Mouse (Mus musculus) cerebellum, adult 2 months (tissue): ENCODE measurements around the gene Best1. TPM values are rescaled to one million over a fixed set of nuclear protein-coding genes. Genes with fewer than 3 reads are reported as not detected.

Experiments
- DNase-seq, 2 experiments: peaks; one replicate each; pipeline ENCODE4 v3.0.0; 2021
- H3K27ac ChIP-seq: fragments of 200-500 bp; 2 replicates; pipeline ENCODE4 v1.5.1; 2012; ENCODE audit warnings: low read length, control low read depth, inconsistent platforms; ENCODE audit not compliant: insufficient read depth
- H3K27me3 ChIP-seq: fragments of 200-500 bp; 2 replicates; pipeline ENCODE4 v1.6.1; 2012; ENCODE audit warnings: inconsistent platforms, mild to moderate bottlenecking, low read length, moderate library complexity; ENCODE audit not compliant: control insufficient read depth, insufficient read depth
- H3K4me1 ChIP-seq: fragments of 200-500 bp; 2 replicates; pipeline ENCODE4 v1.6.1; 2011; ENCODE audit warnings: low read length; ENCODE audit not compliant: control insufficient read depth, insufficient read depth
- H3K4me3 ChIP-seq: fragments of 200-500 bp; replicated peaks from 2 replicates; pipeline ENCODE3; 2011; ENCODE audit warnings: mild to moderate bottlenecking, low read depth, low read length, control low read depth; ENCODE audit not compliant: insufficient read depth
- CTCF ChIP-seq: fragments of 200-500 bp; IDR thresholded peaks from 2 replicates; pipeline ENCODE4 v1.5.1; 2011; ENCODE audit warnings: low read depth, mild to moderate bottlenecking, control low read depth, low read length, moderate library complexity, borderline replicate concordance; ENCODE audit not compliant: insufficient read depth
- POLR2A ChIP-seq: fragments of 200-500 bp; IDR thresholded peaks from 2 replicates; pipeline ENCODE4 v1.6.1; 2011; ENCODE audit warnings: low read length, control low read depth, borderline replicate concordance; ENCODE audit not compliant: insufficient read depth
- WGBS: fragments of 180-500 bp; shearing (Covaris S2); methylation state at CpG from one replicate; pipeline ENCODE4 v1.1.7; 2018; 5-methylcytosine and 5-hydroxymethylcytosine counted together
- polyA plus RNA-seq: library from polyadenylated mRNA; depleted of rRNA; stranded (reverse); fragments of >200 nt; gene quantifications from 2 replicates; pipeline ENCODE4 v1.2.3, GENCODE M21; 2012

The Best1 gene
- polyA plus RNA-seq, 1 experiment = 0.77 TPM

GRCm38 (mm10) chr19:9987192-9987591, 14.2 kb downstream of the Best1 start:
- Histone ChIP-seq H3K27ac (no peak overlapping the region), H3K27me3 (no peaks in the 10 kb centered on the region), H3K4me1 (0 out of 2 replicates have a peak, but pooled peaks cover 6% of the 10 kb centered on the region), H3K4me3 (no peak overlapping the region)
- WGBS = 51% methylated on average over 6 of the region's 6 CpGs
- no peak for DNase-seq
- no peak for TF ChIP-seq POLR2A
- no peak for TF ChIP-seq CTCF

- no peak for DNase-seq
- 0 out of 2 replicates have a peak, but pooled peaks cover 6% of the 10 kb centered on the region for H3K4me1 ChIP-seq
- WGBS = 83% methylated on average over 2 of the region's 2 CpGs
- H3K27me3 ChIP-seq = no peaks in the 10 kb centered on the region
- TF ChIP-seq POLR2A (no peak), CTCF (no peak)
- no peak overlapping the region for H3K27ac ChIP-seq
- no peak overlapping the region for H3K4me3 ChIP-seq
Measured at GRCm38 (mm10) chr19:9985900-9986421, 15.5 kb downstream of the Best1 start.

DNA sequence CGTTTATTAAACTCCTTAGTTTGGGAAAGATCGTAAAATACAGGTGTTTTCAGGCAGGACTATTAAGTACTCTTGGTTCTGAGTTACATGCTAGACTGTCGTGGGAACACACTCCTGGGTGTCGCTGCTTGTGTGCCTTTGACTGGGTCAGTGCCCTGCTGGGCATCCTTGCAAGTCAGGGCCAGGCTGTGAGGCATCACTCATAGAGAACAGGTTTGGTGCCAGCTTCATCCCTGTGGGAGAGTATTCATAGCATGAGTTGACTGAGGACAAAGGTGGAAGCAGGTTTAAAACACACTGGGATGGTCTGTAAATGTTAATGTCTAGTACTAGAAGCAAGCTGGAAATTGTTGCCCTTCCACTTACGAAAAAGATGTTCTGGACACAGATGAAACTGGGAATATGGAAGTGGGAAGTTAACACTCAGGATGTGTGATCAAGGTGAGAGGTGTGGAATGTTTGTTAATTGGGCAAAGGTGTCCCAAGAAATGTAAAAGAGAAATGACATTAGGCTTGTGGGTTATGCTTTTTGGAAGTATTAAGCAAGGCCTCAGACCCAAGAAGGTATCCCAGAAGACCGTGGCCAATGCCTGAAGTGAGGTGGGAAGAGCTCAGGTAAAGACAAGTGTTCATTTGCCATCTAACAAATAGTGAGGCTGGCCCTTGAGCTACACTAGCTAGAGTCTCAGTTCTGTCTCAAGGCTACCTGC, 16.1 kb downstream of the Best1 start:
- Histone ChIP-seq H3K27ac (no peak overlapping the region), H3K27me3 (no peaks in the 10 kb centered on the region), H3K4me3 (no peak overlapping the region), H3K4me1 (0 out of 2 replicates have a peak, but pooled peaks cover 6% of the 10 kb centered on the region)
- DNase-seq = no peak
- TF ChIP-seq POLR2A (no peak), CTCF (no peak)
- 82% methylated on average over 6 of the region's 6 CpGs for WGBS

DNA sequence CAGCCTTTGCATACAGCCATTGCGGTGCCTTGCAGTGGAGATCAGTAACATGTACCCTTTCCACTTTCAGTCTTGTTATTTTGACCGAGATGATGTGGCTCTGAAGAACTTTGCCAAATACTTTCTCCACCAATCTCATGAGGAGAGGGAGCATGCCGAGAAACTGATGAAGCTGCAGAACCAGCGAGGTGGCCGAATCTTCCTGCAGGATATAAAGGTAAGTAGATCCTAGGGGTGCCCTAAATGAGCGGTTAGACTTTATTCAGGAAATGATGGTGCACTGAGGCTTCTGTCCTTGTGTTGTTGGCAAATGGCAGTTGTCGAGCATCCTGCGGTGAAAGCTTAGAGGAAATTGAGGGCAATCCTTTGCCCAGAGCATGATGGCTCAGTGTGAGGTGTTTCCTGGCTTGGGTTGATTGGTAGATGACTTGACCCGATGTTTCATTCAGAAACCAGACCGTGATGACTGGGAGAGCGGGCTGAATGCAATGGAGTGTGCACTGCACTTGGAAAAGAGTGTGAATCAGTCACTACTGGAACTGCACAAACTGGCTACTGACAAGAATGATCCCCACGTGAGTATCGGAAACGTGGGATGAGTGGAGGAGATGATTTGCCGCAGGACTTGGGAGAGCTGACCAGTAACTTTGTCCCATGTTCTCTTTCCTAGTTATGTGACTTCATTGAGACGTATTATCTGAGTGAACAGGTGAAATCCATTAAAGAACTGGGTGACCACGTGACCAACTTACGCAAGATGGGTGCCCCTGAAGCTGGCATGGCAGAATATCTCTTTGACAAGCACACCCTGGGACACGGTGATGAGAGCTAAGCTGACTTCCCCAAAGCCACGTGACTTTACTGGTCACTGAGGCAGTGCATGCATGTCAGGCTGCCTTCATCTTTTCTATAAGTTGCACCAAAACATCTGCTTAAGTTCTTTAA, 17.1 kb downstream of the Best1 start:
- H3K27me3 ChIP-seq = no peaks in the 10 kb centered on the region
- 79% methylated on average over 20 of the region's 20 CpGs for WGBS
- H3K4me1 ChIP-seq = 0 out of 2 replicates have a peak, but pooled peaks cover 6% of the 10 kb centered on the region
- H3K4me3 ChIP-seq = peak overlapping the region; percentile 88
- no peak overlapping the region for H3K27ac ChIP-seq
- no peak for TF ChIP-seq CTCF
- TF ChIP-seq POLR2A = no peak
- no peak for DNase-seq

DNA sequence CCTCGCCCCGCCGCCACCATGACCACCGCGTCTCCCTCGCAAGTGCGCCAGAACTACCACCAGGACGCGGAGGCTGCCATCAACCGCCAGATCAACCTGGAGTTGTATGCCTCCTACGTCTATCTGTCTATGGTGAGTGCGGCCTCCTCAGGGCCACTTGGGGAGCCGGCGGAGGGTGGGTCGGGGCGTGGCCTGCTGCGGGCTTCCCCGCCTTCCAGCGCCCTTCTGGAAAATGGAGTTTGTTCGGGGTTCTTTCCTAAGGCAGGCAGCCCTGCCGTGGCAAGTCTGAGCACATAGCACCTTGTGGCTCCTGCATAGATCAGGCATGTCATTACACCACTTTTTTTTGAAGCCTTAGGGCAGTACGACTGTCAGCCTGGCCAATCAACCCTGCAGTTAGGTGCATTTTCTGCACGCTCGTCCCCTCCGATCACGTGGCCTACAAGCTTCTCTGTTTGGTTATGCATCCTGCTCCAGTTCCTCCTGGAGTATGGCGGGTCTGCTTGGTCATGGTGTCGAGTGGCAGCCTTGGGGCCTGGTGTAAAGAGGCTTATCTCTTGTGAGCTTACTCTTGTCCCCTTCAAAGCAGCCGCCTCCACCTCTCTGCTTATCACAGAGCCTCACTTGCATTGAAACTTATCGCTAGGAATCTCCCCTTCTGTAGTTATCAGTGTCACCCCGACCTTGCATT, 18.4 kb downstream of the Best1 start:
- Histone ChIP-seq H3K27me3 (no peaks in the 10 kb centered on the region), H3K27ac (peak overlapping the region; percentile 89), H3K4me3 (peak overlapping the region; percentile 88), H3K4me1 (0 out of 2 replicates have a peak, but pooled peaks cover 6% of the 10 kb centered on the region)
- under 1% methylated on average over 31 of the region's 31 CpGs for WGBS
- peak in 1 of 2 experiments; percentile 70 for DNase-seq
- TF ChIP-seq POLR2A (no peak), CTCF (no peak)

DNA sequence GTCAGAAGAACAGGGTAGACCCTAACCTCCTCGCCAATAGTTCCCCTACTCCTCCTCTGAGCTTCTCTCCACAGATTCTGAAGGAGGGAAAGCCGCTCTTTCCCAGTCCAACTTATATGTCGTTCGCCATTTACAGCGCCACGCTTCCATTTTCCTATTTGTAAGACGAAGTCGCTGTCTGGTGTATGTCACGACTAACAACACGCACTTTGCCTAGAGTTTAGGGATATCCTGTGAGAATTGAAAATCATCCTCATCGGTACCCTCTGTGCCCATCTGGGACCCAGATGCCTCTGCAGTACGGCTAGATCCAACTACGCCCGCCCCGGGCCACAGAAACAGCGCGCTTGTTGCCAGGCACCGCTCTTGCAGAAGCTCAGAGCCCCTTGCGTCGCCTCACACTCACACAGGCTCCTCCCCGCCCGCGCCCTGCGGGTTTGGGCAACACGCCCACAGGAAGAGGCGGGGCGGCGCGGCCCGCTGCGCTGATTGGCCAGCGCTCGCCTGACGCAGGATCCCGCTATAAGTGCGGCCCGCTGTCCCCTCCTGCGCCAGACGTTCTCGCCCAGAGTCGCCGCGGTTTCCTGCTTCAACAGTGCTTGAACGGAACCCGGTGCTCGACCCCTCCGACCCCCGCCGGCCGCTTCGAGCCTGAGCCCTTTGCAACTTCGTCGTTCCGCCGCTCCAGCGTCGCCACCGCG, 19.1 kb downstream of the Best1 start:
- DNase-seq = peak; percentile 96
- under 1% methylated on average over 59 of the region's 59 CpGs for WGBS
- H3K27ac ChIP-seq = peak overlapping the region; percentile 89
- H3K4me1 ChIP-seq = 0 out of 2 replicates have a peak, but pooled peaks cover 6% of the 10 kb centered on the region
- TF ChIP-seq POLR2A = peak; percentile 93
- TF ChIP-seq CTCF = no peak
- H3K4me3 ChIP-seq = peak overlapping the region; percentile 88
- no peaks in the 10 kb centered on the region for H3K27me3 ChIP-seq

DNA sequence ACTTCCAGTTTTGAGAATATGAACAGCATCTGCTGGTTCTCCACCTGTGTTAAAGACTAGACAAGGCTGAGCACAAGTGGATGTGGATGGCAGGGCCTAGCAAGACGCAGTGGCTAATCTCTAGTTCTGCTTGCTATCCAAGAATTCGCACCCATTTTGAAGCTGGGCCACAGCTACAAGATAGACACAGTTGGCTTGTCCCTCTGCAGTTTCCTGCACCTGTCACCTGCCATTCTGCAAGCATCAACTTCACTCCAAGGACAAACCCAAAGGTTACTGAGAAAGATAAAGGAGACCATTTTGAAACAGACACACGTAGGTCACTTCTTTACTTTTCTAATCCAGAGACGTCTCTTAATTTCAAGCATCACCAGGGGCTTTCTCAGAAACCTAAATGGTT, 19.8 kb downstream of the Best1 start:
- peak overlapping the region; percentile 88; the same call in 1 of the 2 replicates for H3K27ac ChIP-seq
- 0 out of 2 replicates have a peak, but pooled peaks cover 6% of the 10 kb centered on the region for H3K4me1 ChIP-seq
- TF ChIP-seq POLR2A = no peak
- TF ChIP-seq CTCF = no peak
- no peaks in the 10 kb centered on the region for H3K27me3 ChIP-seq
- 58% methylated on average over 4 of the region's 4 CpGs for WGBS
- DNase-seq = no peak
- H3K4me3 ChIP-seq = peak overlapping the region; percentile 88
